In the genomic region with DNA sequence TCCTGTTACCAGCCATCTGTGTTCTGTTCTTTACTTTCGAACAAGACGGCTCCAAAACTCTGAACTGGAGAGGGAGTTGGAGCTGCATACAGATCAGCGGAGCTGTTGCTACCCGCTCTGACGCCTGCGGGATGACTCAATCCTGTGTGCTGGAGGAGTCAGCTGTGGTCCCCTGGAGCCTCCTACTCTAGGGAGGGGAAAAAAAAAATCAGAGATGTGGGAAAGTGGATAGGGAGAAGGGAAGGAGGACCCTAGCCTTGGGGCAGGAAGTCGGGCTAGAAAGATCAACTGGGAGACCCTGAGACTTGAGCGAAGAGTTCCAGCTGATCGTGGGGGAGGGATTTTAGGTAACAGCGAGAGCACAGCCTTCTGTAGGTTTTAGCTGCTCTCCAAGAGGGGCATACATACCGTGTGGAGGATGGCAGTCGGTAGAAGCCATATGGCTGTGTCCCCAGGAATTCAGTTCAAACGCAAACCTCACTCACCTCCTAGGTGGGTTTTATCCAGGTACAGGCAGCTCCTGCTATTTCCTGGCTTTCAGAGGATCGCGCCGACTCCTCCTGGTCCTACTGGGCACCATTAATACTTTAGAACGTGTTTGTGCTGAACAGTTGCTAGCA, we compare ENCODE assay signal across 8 mouse cellular contexts. TPM values are rescaled to one million over a fixed set of nuclear protein-coding genes. Genes with fewer than 3 reads are reported as not detected.
DNase-seq lines count a peak whose midpoint lies in the region; ATAC-seq lines count a peak whose summit lies in the region.

No protein-coding gene starts in this region.

- H3K27ac ChIP-seq in embryonic facial prominence, embryonic 11.5 days (replicated peaks; ENCODE audit: low read depth, low read length) = no peak overlapping the region
- H3K27ac ChIP-seq in heart, embryonic 12.5 days (ENCODE audit: poor library complexity, severe bottlenecking) = no peak overlapping the region
- no peak overlapping the region for H3K27ac ChIP-seq in lung, embryonic 16.5 days (ENCODE audit: low read length)

- DNase-seq in urinary bladder, adult 18-20 months (ENCODE audit: low spot score in 2 of 2) = peak; percentile 21 to 53
- DNase-seq in urinary bladder, postnatal 10 days (ENCODE audit: low spot score) = no peak
- DNase-seq in embryonic facial prominence, embryonic 11.5 days (ENCODE audit: low spot score) = peak; percentile 53
- DNase-seq in layer of hippocampus, postnatal 10 days (ENCODE audit: low spot score in 2 of 2) = peak; percentile 64 to 68
- DNase-seq in right cerebral cortex, adult 2 months (ENCODE audit: low spot score in 2 of 2) = peak; percentile 80 to 81
- DNase-seq in spleen, adult 12 weeks (ENCODE audit: low spot score) = no peak

- peaks cover 3% of the 10 kb centered on the region; the same call in 1 of the 2 replicates for H3K4me1 ChIP-seq in embryonic facial prominence, embryonic 11.5 days (ENCODE audit: control insufficient read depth, insufficient read depth, low read length)
- peaks cover 22% of the 10 kb centered on the region for H3K4me1 ChIP-seq in heart, embryonic 12.5 days (replicated peaks)
- H3K4me1 ChIP-seq in lung, embryonic 16.5 days (replicated peaks; ENCODE audit: control insufficient read depth, insufficient read depth, low read length) = peaks cover 7% of the 10 kb centered on the region; the same call in 1 of the 2 replicates

- H3K4me2 ChIP-seq in embryonic facial prominence, embryonic 11.5 days (ENCODE audit: low read depth, low read length) = peak overlapping the region; percentile 43
- H3K4me2 ChIP-seq in heart, embryonic 12.5 days = peak overlapping the region; percentile 90
- H3K4me2 ChIP-seq in lung, embryonic 16.5 days (ENCODE audit: low read depth, low read length) = peak overlapping the region; percentile 60

- 0 out of 2 replicates have a peak overlapping the region, but pooled peaks have one; percentile 25 for H3K9ac ChIP-seq in embryonic facial prominence, embryonic 11.5 days (replicated peaks; ENCODE audit: low read length)
- peak overlapping the region; percentile 60 for H3K9ac ChIP-seq in heart, embryonic 12.5 days
- no peak overlapping the region for H3K9ac ChIP-seq in lung, embryonic 16.5 days (ENCODE audit: low read length)

- H3K36me3 ChIP-seq in embryonic facial prominence, embryonic 11.5 days (replicated peaks; ENCODE audit: control insufficient read depth, insufficient read depth, low read depth, low read length) = no peaks in the 10 kb centered on the region
- no peaks in the 10 kb centered on the region for H3K36me3 ChIP-seq in heart, embryonic 12.5 days
- no peaks in the 10 kb centered on the region for H3K36me3 ChIP-seq in lung, embryonic 16.5 days (ENCODE audit: control insufficient read depth, insufficient read depth, low read length)

- under 1% methylated on average over 17 of the region's 17 CpGs for WGBS in embryonic facial prominence, embryonic 11.5 days
- WGBS in heart, embryonic 12.5 days = 2% methylated on average over 17 of the region's 17 CpGs
- under 1% methylated on average over 17 of the region's 17 CpGs for WGBS in lung, embryonic 16.5 days

- ATAC-seq in embryonic facial prominence, embryonic 11.5 days (replicated peaks; ENCODE audit: insufficient number of reproducible peaks, low FRiP score, low TSS enrichment, low read depth) = no peak
- peak; percentile 74; the same call in 1 of the 2 replicates for ATAC-seq in heart, embryonic 12.5 days (ENCODE audit: insufficient number of reproducible peaks, low FRiP score)
- ATAC-seq in lung, embryonic 16.5 days (ENCODE audit: low read depth) = peak; percentile 79; the same call in 1 of the 2 replicates

- H3K27me3 ChIP-seq in embryonic facial prominence, embryonic 11.5 days (ENCODE audit: control insufficient read depth, insufficient read depth, low read length) = no peaks in the 10 kb centered on the region
- H3K27me3 ChIP-seq in heart, embryonic 12.5 days (replicated peaks) = no peaks in the 10 kb centered on the region
- no peaks in the 10 kb centered on the region for H3K27me3 ChIP-seq in lung, embryonic 16.5 days (ENCODE audit: control insufficient read depth, insufficient read depth, low read depth, low read length)

- H3K4me3 ChIP-seq in embryonic facial prominence, embryonic 11.5 days (ENCODE audit: low read depth, low read length) = peak overlapping the region; percentile 23
- H3K4me3 ChIP-seq in heart, embryonic 12.5 days = peak overlapping the region; percentile 42
- peak overlapping the region; percentile 28 for H3K4me3 ChIP-seq in lung, embryonic 16.5 days (ENCODE audit: low read length)

- no peaks in the 10 kb centered on the region for H3K9me3 ChIP-seq in embryonic facial prominence, embryonic 11.5 days (replicated peaks; ENCODE audit: control insufficient read depth, low read length)
- no peaks in the 10 kb centered on the region for H3K9me3 ChIP-seq in heart, embryonic 12.5 days (replicated peaks)
- no peaks in the 10 kb centered on the region for H3K9me3 ChIP-seq in lung, embryonic 16.5 days (ENCODE audit: control insufficient read depth, low read length)

RNA-seq across cellular contexts. Expression of gene Taok1, which starts 16.9 kb away (rescaled TPM):
- 15.1 and 15.3 TPM in 2 replicates for polyA plus RNA-seq in embryonic facial prominence, embryonic 11.5 days (2014; fragmentation: Nextera tagmentation; extraction: Ambion mirVana)
- 15.6 and 18.0 TPM in 2 replicates for polyA plus RNA-seq in heart, embryonic 12.5 days (2016; fragmentation: Nextera tagmentation; extraction: Ambion mirVana)
- 100 to 1,000 TPM; 107 to 118 TPM for total RNA-seq in layer of hippocampus, postnatal 10 days (2021)
- polyA plus RNA-seq in lung, embryonic 16.5 days (2015; fragmentation: Nextera tagmentation; extraction: Ambion mirVana) = 14.8 and 14.9 TPM in 2 replicates

Comparison
In these comparisons a context has a peak if more than half of its experiments do, and no peak if none do; other contexts are left out.
1. DNase-seq: peak in urinary bladder, adult 18-20 months (2 of 2), embryonic facial prominence, embryonic 11.5 days (single experiment), layer of hippocampus, postnatal 10 days (2 of 2) and right cerebral cortex, adult 2 months (2 of 2); none in urinary bladder, postnatal 10 days (single experiment) and spleen, adult 12 weeks (single experiment).
2. Peak in every context shown above with its lines, with median percentiles within 50 percentile points of each other: H3K4me2 ChIP-seq and H3K4me3 ChIP-seq.